Mouse (Mus musculus) limb, embryonic 14.5 days (tissue): Measurements from ENCODE around the gene Sdhaf3. TPM values are rescaled to one million over a fixed set of nuclear protein-coding genes. Genes with fewer than 3 reads are reported as not detected.

Source experiments
- ATAC-seq: fragments of 200-750 bp; cut with Nextera tagmentation; 2 replicates; pipeline ENCODE4 v1.8.0; 2017; ENCODE audit warnings: low read depth, moderate number of reproducible peaks, moderate TSS enrichment; ENCODE audit not compliant: low FRiP score
- DNase-seq: peaks from one replicate; pipeline ENCODE4 v3.0.0-alpha.2; 2015; ENCODE audit warnings: low spot score
- H3K27ac ChIP-seq: fragments of 300-500 bp; sonication (generic); replicated peaks from 2 replicates; pipeline ENCODE4 v1.5.1; 2014; ENCODE audit warnings: low read depth, mild to moderate bottlenecking, low read length, moderate library complexity, mixed read lengths
- H3K27me3 ChIP-seq: fragments of 300-500 bp; sonication (generic); 2 replicates; pipeline ENCODE4 v1.6.1; 2014; ENCODE audit warnings: low read length, mixed read lengths; ENCODE audit not compliant: control insufficient read depth, insufficient read depth
- H3K36me3 ChIP-seq: fragments of 300-500 bp; sonication (generic); 2 replicates; pipeline ENCODE4 v1.6.1; 2014; ENCODE audit warnings: mild to moderate bottlenecking, low read length, moderate library complexity, mixed read lengths; ENCODE audit not compliant: control insufficient read depth, insufficient read depth
- H3K4me1 ChIP-seq: fragments of 300-500 bp; sonication (generic); 2 replicates; pipeline ENCODE4 v1.6.1; 2014; ENCODE audit warnings: antibody characterized with exemption, low read length, mixed read lengths; ENCODE audit not compliant: control insufficient read depth, insufficient read depth
- H3K4me2 ChIP-seq: fragments of 300-500 bp; sonication (generic); replicated peaks from 2 replicates; pipeline ENCODE4 v1.6.1; 2014; ENCODE audit warnings: low read depth, mild to moderate bottlenecking, low read length, moderate library complexity; ENCODE audit not compliant: severe bottlenecking
- H3K4me3 ChIP-seq: fragments of 300-500 bp; sonication (generic); replicated peaks from 2 replicates; pipeline ENCODE4 v1.5.1; 2014; ENCODE audit warnings: low read length
- H3K9ac ChIP-seq: fragments of 300-500 bp; sonication (generic); 2 replicates; pipeline ENCODE4 v1.6.1; 2014; ENCODE audit warnings: mild to moderate bottlenecking, low read depth, low read length, moderate library complexity; ENCODE audit not compliant: severe bottlenecking
- H3K9me3 ChIP-seq: fragments of 300-500 bp; sonication (generic); 2 replicates; pipeline ENCODE4 v1.6.1; 2016; ENCODE audit warnings: low read length; ENCODE audit not compliant: control insufficient read depth
- POLR2A ChIP-seq: fragments of 200-500 bp; IDR thresholded peaks from 2 replicates; pipeline ENCODE4 v1.8.0; 2012; ENCODE audit warnings: inconsistent platforms, mild to moderate bottlenecking, moderate library complexity, borderline replicate concordance; ENCODE audit not compliant: insufficient read depth, insufficient read length; ENCODE audit errors: extremely low read depth
- WGBS: fragments of 180-500 bp; shearing (Covaris S2); extraction: QIAGEN DNeasy Blood & Tissue Kit; methylation state at CpG from one replicate; pipeline ENCODE4 v1.1.7; 2014; 5-methylcytosine and 5-hydroxymethylcytosine counted together
- polyA plus RNA-seq, 2 experiments: library from polyadenylated mRNA; depleted of rRNA in 1 of 2; stranded (reverse) in 1 of 2; unstranded in 1 of 2; fragments of >200 nt; fragmentation: Nextera tagmentation in 1 of 2; extraction: Ambion mirVana in 1 of 2; gene quantifications; 2 replicates each; pipeline versions ENCODE4 v1.2.1 to v1.2.3; 2012 to 2014

The Sdhaf3 gene
- polyA plus RNA-seq, 2 experiments: 2.9 to 5.9 TPM

GRCm38 (mm10) chr6:6917334-6917733 is 38.5 kb upstream of the Sdhaf3 start:
- H3K9ac ChIP-seq: no peak overlapping the region
- 89% methylated on average over 4 of the region's 4 CpGs for WGBS
- no peaks in the 10 kb centered on the region for H3K4me1 ChIP-seq
- H3K9me3 ChIP-seq: no peaks in the 10 kb centered on the region
- H3K36me3 ChIP-seq: no peaks in the 10 kb centered on the region
- no peak for TF ChIP-seq POLR2A
- no peak for ATAC-seq
- no peaks in the 10 kb centered on the region for H3K27me3 ChIP-seq
- no peak overlapping the region for H3K27ac ChIP-seq
- DNase-seq: no peak
- no peak overlapping the region for H3K4me3 ChIP-seq
- no peak overlapping the region for H3K4me2 ChIP-seq

GRCm38 (mm10) chr6:6925264-6925663 is 30.5 kb upstream of the Sdhaf3 start:
- Histone ChIP-seq H3K4me2 (no peak overlapping the region), H3K36me3 (no peaks in the 10 kb centered on the region), H3K27ac (no peak overlapping the region), H3K9ac (no peak overlapping the region), H3K27me3 (no peaks in the 10 kb centered on the region), H3K4me1 (peaks cover 3% of the 10 kb centered on the region; the same call in 1 of the 2 replicates), H3K4me3 (no peak overlapping the region), H3K9me3 (no peaks in the 10 kb centered on the region)
- 63% methylated on average over 1 of the region's 1 CpGs for WGBS
- TF ChIP-seq POLR2A: no peak
- DNase-seq (no peak), ATAC-seq (no peak)

- no peak overlapping the region for H3K4me3 ChIP-seq
- ATAC-seq (no peak), DNase-seq (no peak)
- WGBS: 94% methylated on average over 4 of the region's 4 CpGs
- H3K4me1 ChIP-seq: peaks cover 3% of the 10 kb centered on the region; the same call in 1 of the 2 replicates
- H3K9me3 ChIP-seq: no peaks in the 10 kb centered on the region
- TF ChIP-seq POLR2A: no peak
- no peaks in the 10 kb centered on the region for H3K36me3 ChIP-seq
- H3K27me3 ChIP-seq: no peaks in the 10 kb centered on the region
- H3K27ac ChIP-seq: no peak overlapping the region
- H3K9ac ChIP-seq: no peak overlapping the region
- H3K4me2 ChIP-seq: no peak overlapping the region
Measured at GRCm38 (mm10) chr6:6930831-6931230, 25.0 kb upstream of the Sdhaf3 start.

GRCm38 (mm10) chr6:6931507-6931906 is 24.3 kb upstream of the Sdhaf3 start:
- H3K27ac ChIP-seq: no peak overlapping the region
- no peaks in the 10 kb centered on the region for H3K9me3 ChIP-seq
- no peak for ATAC-seq
- no peak overlapping the region for H3K9ac ChIP-seq
- DNase-seq: no peak
- TF ChIP-seq POLR2A: no peak
- H3K36me3 ChIP-seq: no peaks in the 10 kb centered on the region
- H3K4me3 ChIP-seq: no peak overlapping the region
- WGBS: 90% methylated on average over 4 of the region's 4 CpGs
- peaks cover 3% of the 10 kb centered on the region; the same call in 1 of the 2 replicates for H3K4me1 ChIP-seq
- no peaks in the 10 kb centered on the region for H3K27me3 ChIP-seq
- no peak overlapping the region for H3K4me2 ChIP-seq

GRCm38 (mm10) chr6:6940845-6941244 is 15.0 kb upstream of the Sdhaf3 start:
- no peaks in the 10 kb centered on the region for H3K36me3 ChIP-seq
- H3K4me3 ChIP-seq: no peak overlapping the region
- no peak overlapping the region for H3K27ac ChIP-seq
- H3K27me3 ChIP-seq: no peaks in the 10 kb centered on the region
- no peak overlapping the region for H3K4me2 ChIP-seq
- no peak overlapping the region for H3K9ac ChIP-seq
- H3K9me3 ChIP-seq: no peaks in the 10 kb centered on the region
- WGBS: 49% methylated on average over 2 of the region's 2 CpGs
- no peak for TF ChIP-seq POLR2A
- no peaks in the 10 kb centered on the region for H3K4me1 ChIP-seq
- ATAC-seq: no peak
- DNase-seq: no peak

GRCm38 (mm10) chr6:6942813-6943212 is 13.0 kb upstream of the Sdhaf3 start:
- Histone ChIP-seq H3K4me1 (no peaks in the 10 kb centered on the region), H3K36me3 (no peaks in the 10 kb centered on the region), H3K4me3 (no peak overlapping the region), H3K27me3 (no peaks in the 10 kb centered on the region), H3K27ac (no peak overlapping the region), H3K9me3 (no peaks in the 10 kb centered on the region), H3K4me2 (no peak overlapping the region), H3K9ac (no peak overlapping the region)
- 41% methylated on average over 6 of the region's 6 CpGs for WGBS
- TF ChIP-seq POLR2A: no peak
- ATAC-seq (no peak), DNase-seq (peak; percentile 16)
